Mouse (Mus musculus): Measurements from ENCODE around the gene Recql. TPM values are rescaled to one million over a fixed set of nuclear protein-coding genes. Genes with fewer than 3 reads are reported as not detected.
"Not testable (repeated sequence)": the region's sequence is repeated elsewhere in the genome, so short reads cannot be mapped to it uniquely, and the experiment has no call there.

Gene Recql
- polyA plus RNA-seq, 1 experiment from 2014 or later = 25.8 TPM

DNA sequence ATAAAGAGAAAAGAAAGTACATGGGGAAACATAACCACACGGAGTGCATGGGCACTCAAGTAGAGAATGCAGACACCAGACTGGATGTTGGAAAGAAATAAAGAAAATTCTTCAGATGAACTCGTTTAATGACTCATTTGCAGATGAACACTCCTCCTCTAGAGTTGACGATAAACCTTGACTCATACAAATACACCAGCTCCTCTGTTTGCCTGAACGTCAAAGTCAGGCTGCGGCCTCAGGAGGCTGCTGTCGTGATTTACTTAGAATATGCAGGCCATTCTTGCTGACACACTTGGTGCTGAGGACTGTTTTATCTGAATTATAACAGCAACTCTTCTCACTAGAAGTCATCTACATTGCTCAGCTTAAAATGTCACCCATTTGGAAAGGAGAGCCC, 24.9 kb downstream of the Recql start:
- no peaks in the 10 kb centered on the region for H3K9me3 ChIP-seq (replicated peaks)
- WGBS (ENCODE audit: insufficient replicate concordance) = 90% methylated on average over 6 of the region's 6 CpGs
- H3K36me3 ChIP-seq = peaks cover 86% of the 10 kb centered on the region
- no peak overlapping the region for H3K27ac ChIP-seq
- no peak overlapping the region for H3K9ac ChIP-seq
- ATAC-seq = no peak
- H3K27me3 ChIP-seq (replicated peaks) = no peaks in the 10 kb centered on the region
- no peak overlapping the region for H3K4me3 ChIP-seq
- no peaks in the 10 kb centered on the region for H3K4me1 ChIP-seq
- H3K4me2 ChIP-seq = no peak overlapping the region

DNA sequence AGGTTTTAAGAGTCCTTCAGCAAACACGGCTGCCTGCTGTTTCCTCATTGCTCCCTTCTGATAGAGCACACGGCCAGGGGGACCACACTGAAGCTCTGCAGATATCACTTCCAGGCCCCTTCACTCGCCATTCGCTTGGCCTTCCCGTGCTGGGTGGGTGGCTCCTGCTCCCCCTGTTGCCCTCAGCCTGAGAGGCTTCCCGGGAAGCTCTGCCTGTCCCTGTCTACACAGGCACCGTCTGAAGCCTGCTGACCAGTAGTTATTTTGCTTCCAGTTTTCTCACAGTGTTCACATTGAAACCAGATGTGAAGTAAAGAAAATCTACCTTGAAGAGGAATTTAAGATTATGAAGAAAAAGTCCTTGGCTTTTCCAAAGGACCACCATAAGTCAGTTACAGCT, 29.8 kb downstream of the Recql start:
- Histone ChIP-seq H3K9me3 (replicated peaks) (no peaks in the 10 kb centered on the region), H3K36me3 (peaks cover 67% of the 10 kb centered on the region), H3K4me3 (no peak overlapping the region), H3K9ac (no peak overlapping the region), H3K4me1 (0 out of 2 replicates have a peak, but pooled peaks cover 4% of the 10 kb centered on the region), H3K27ac (no peak overlapping the region), H3K27me3 (replicated peaks) (no peaks in the 10 kb centered on the region), H3K4me2 (no peak overlapping the region)
- ATAC-seq = no peak
- WGBS (ENCODE audit: insufficient replicate concordance) = 72% methylated on average over 7 of the region's 7 CpGs

DNA sequence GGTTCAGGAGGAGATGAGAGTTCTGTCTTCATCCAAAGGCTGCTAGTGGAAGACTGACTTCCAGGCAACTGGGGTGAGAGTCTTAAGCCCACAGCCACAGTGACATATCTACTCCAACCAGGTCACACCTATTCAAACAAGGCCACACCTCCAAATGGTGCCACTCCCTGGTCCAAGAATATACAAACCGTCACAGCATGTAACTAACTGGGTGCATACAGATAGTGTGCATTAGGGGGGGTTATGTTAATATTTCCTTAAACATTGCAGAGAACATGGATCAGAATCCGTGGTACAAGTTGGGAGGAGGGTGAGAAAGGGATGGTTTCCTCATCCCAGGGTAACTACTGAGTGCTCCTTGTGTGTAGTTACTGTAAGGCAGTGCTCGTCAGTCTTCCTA, 34.8 kb downstream of the Recql start:
- H3K27ac ChIP-seq; H3K9me3 ChIP-seq (replicated peaks); H3K4me2 ChIP-seq; H3K4me3 ChIP-seq; H3K9ac ChIP-seq; H3K27me3 ChIP-seq (replicated peaks): not testable (repeated sequence)
- Histone ChIP-seq H3K36me3 (peaks cover 49% of the 10 kb centered on the region), H3K4me1 (peaks cover 11% of the 10 kb centered on the region; the same call in 1 of the 2 replicates)
- 66% methylated on average over 3 of the region's 3 CpGs for WGBS (ENCODE audit: insufficient replicate concordance)
- ATAC-seq = peak; percentile 74

DNA sequence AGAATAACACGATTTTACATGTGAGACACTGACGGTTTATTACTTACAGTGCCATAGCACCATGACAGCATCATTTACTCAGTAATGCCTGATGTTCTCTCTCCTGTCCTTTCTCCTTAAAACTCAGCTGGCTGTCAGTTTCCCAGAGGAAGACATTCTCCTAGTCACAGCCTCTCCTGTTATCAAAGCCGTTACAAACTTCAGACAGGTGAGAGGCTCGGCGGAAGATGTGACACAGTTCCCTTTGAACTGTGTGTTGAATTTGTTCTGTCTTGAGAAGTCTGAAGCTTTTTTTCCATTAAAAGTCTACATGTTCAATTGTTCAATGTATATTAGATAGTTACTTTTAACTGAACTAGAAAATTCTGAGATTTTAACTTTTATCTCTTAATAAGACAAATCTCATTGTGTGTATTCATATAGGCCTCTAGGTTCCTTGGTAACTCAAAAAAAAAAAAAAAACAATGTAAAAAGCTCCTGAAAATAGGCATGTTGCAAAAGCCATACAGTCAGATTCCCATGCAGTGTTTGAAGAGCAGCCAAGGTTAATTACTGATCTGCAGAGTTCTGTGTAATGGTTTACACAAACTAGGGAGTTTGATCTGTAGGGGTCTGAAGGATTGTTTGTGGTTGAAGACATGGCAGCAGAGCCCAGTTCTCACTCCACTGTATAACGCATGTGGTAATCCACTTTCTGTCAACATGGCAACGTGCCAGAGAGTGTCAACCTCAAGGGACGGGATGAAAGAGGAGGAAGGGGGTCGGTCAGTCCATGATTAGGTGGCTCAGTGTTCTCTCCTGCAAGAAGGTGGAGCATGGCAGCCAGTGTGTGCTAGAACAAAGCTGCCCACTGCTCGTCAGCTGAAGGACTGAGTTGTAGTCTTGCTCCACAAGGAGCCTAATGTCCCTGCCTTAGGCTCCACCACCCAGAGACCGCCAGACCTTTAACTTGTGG, 39.2 kb downstream of the Recql start:
- Histone ChIP-seq H3K9me3 (replicated peaks) (no peaks in the 10 kb centered on the region), H3K27ac (no peak overlapping the region), H3K4me2 (no peak overlapping the region), H3K36me3 (peaks cover 31% of the 10 kb centered on the region), H3K4me3 (no peak overlapping the region), H3K9ac (no peak overlapping the region), H3K4me1 (peaks cover 23% of the 10 kb centered on the region), H3K27me3 (replicated peaks) (0 out of 2 replicates have a peak, but pooled peaks cover 3% of the 10 kb centered on the region)
- ATAC-seq = no peak
- WGBS (ENCODE audit: insufficient replicate concordance) = 74% methylated on average over 11 of the region's 11 CpGs

DNA sequence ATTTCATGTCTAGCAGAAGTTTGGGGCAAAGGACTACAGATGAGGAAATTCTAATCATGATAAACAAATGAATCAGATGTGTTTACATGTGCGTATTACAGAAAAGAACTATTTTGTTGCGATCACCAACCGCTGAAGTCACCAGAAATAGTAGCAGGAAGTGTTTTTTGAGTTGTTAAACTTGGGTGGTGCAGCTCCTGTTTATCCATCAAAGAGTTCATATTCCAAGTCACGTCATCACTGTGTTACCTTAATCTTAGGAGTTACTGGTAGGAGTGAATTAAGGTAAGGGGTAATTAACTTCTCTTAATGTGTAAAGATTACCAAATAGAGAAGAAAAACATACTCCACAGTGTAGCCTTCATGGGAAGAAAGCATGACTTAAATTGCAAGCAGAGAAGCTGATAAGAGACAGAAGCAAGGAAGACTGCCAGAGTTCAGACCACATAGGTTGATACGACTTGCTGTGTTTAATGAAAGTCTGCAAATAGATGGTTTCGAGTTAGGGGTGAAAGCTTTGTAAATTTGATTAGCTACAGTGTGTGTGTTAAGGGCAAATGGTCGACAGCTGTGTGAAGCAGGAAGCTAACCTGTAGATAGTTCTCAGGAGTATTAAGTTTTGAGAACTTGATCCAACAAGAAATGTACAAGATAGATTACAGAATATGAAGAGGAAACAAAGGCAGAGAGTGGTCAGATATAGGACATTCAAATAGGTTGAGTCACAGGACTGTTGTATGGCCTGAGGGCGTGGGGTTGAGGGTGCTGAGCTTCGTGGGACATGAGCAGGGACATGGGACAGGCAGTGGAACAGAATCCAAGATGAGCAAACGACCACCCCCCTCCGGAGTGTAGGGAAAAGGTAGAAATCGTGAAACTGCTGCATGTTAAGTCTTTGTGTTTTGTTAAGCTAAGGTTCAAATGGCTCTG, 40.4 kb downstream of the Recql start:
- peak overlapping the region; percentile 79 for H3K27ac ChIP-seq

DNA sequence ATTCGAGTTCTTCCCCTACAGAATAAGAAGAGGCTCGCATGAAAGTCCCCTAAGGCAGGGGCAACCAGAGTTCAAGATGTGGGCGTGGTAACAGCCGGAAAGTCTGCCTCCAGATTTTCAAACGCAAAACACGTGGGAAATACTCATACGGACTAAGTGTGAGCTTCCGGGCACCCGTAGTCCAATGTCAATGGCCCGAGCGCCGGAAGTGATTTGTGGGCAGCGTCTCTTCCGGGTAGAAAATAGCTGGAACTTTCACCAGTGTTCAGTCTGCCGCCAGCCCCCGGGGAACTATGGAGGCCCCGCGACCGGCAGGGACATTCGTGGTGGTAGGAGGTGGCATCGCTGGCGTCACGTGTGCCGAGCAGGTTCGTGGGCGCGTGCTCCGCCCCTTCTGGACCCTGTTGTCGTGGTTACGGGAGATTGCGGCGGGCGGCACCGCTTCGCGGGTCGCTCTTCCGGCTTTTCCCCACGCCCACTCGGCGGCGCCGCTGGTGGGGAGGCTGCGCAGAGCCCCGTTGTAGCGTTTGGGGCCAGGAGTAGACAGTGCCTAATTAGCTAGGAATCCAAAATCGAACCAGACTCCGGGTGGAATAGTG, 41.3 kb downstream of the Recql start, which contains the start of gene Pyroxd1:
Gene Pyroxd1, plus strand, starts transcription at position 215 of the 599 bp plus-strand sequence.
- Histone ChIP-seq H3K27me3 (replicated peaks) (0 out of 2 replicates have a peak, but pooled peaks cover 3% of the 10 kb centered on the region), H3K27ac (peak within 1 kb of the TSS; percentile 79), H3K9ac (peak within 1 kb of the TSS; percentile 72), H3K36me3 (peaks cover 11% of the 10 kb centered on the region), H3K4me1 (peaks cover 15% of the 10 kb centered on the region), H3K4me2 (peak within 1 kb of the TSS; percentile 70), H3K9me3 (replicated peaks) (no peaks in the 10 kb centered on the region), H3K4me3 (peak within 1 kb of the TSS; percentile 71)
- peak; percentile 97 for ATAC-seq
- WGBS (ENCODE audit: insufficient replicate concordance) = under 1% methylated on average over 48 of the region's 48 CpGs

More for the DNA sequence above, 40.4 kb downstream of the Recql start:
- Histone ChIP-seq H3K27me3 (replicated peaks) (0 out of 2 replicates have a peak, but pooled peaks cover 3% of the 10 kb centered on the region), H3K9ac (peak overlapping the region; percentile 72), H3K36me3 (peaks cover 18% of the 10 kb centered on the region), H3K4me3 (peak overlapping the region; percentile 71), H3K4me2 (peak overlapping the region; percentile 70), H3K4me1 (peaks cover 15% of the 10 kb centered on the region), H3K9me3 (replicated peaks) (no peaks in the 10 kb centered on the region)
- WGBS (ENCODE audit: insufficient replicate concordance) = 42% methylated on average over 12 of the region's 12 CpGs
- ATAC-seq = 0 out of 2 replicates have a peak, but pooled peaks have one; percentile 11

DNA sequence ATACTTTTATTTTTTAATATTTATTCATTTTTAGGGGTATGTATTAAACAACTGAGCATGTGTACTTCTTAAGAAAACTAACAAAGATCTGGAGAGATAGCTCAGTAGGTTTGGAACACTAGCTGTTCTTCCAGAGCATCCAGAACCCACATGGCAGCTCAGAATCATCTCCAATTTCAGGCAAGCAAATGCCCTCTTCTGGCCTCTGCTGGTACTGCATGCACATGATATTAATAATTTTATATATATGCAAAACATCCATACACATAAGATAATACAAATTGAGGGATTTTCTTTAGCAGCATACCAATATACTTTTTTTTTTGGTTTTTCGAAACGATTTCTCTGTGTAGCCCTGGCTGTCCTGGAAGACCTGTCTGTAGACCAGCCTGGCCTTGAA, 43.3 kb downstream of the Recql start:
- Histone ChIP-seq H3K4me2 (no peak overlapping the region), H3K27ac (no peak overlapping the region), H3K4me3 (no peak overlapping the region), H3K9ac (no peak overlapping the region), H3K36me3 (no peaks in the 10 kb centered on the region), H3K27me3 (replicated peaks) (0 out of 2 replicates have a peak, but pooled peaks cover 3% of the 10 kb centered on the region), H3K4me1 (peaks cover 15% of the 10 kb centered on the region), H3K9me3 (replicated peaks) (no peaks in the 10 kb centered on the region)
- no peak for ATAC-seq
- WGBS (ENCODE audit: insufficient replicate concordance) = 35% methylated on average over 2 of the region's 2 CpGs

DNA sequence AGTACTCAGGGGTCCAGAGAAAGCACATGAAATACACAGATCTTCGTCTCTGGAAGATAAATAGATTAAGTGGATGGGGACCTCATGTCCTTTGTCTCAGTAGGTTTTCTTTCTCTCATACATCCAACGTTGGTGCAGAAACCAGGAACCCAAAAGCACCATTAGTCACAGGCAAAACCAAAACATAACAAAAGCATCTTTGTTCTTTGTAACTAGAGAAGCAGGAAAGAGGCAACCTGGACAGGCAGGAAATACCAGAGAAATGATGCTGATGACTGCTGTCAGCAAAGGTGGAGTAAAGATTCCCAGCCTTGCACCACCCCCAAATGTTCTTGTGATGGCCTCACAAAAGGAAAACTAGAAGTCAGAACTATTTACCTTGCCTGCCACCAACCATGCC, 47.3 kb downstream of the Recql start:
- WGBS (ENCODE audit: insufficient replicate concordance) = 23% methylated on average over 2 of the region's 2 CpGs
- H3K27ac ChIP-seq = no peak overlapping the region
- H3K9me3 ChIP-seq (replicated peaks) = no peaks in the 10 kb centered on the region
- H3K36me3 ChIP-seq = no peaks in the 10 kb centered on the region
- no peak overlapping the region for H3K4me2 ChIP-seq
- H3K4me3 ChIP-seq = no peak overlapping the region
- H3K9ac ChIP-seq = no peak overlapping the region
- H3K4me1 ChIP-seq = no peaks in the 10 kb centered on the region
- H3K27me3 ChIP-seq (replicated peaks) = 0 out of 2 replicates have a peak, but pooled peaks cover 3% of the 10 kb centered on the region
- no peak for ATAC-seq

DNA sequence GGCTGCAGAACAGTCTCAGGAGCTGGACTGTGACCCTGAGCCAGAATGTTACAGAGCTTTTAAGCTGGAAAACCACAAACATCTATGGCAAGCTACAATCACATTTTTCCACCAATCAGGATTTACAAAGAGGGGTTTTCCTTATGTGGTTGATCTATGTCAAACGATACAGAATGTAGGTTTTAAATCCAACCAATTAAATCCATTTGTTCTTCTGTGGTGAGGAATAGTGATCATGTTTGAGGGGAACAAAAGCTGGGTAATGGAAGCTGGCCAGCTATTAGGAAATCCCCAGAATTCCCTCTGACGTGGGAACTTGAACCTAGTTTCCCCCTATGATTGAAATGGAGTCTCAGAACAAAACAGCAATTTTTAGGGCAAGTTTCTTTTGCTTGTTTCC, 47.9 kb downstream of the Recql start:
- Histone ChIP-seq H3K4me2 (no peak overlapping the region), H3K9ac (no peak overlapping the region), H3K27ac (no peak overlapping the region), H3K36me3 (no peaks in the 10 kb centered on the region), H3K27me3 (replicated peaks) (0 out of 2 replicates have a peak, but pooled peaks cover 3% of the 10 kb centered on the region), H3K4me3 (no peak overlapping the region), H3K9me3 (replicated peaks) (no peaks in the 10 kb centered on the region), H3K4me1 (no peaks in the 10 kb centered on the region)
- ATAC-seq = no peak
- WGBS (ENCODE audit: insufficient replicate concordance) = 47% methylated on average over 2 of the region's 2 CpGs

DNA sequence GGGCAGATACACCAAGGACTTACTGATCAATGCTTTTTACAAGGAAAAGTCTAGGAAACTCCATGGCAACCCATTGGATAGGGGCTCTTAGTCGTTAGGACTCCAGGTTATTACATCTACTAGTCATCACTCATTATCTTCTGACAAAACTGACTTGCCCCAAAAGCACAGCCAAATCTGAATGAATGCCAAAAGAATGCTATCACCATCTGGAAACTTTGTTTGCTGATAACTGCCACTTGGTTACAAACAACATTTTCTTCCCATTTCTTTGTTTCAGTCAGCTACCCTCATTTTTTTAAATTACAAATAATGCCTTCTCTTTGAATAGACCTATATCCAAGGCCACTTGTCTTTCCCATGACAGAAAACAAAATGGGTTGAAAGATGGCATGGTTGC, 57.7 kb downstream of the Recql start:
- Histone ChIP-seq H3K4me3 (no peak overlapping the region), H3K9ac (no peak overlapping the region), H3K9me3 (replicated peaks) (no peaks in the 10 kb centered on the region), H3K4me1 (no peaks in the 10 kb centered on the region), H3K27me3 (replicated peaks) (no peaks in the 10 kb centered on the region), H3K36me3 (no peaks in the 10 kb centered on the region), H3K4me2 (no peak overlapping the region), H3K27ac (no peak overlapping the region)
- WGBS (ENCODE audit: insufficient replicate concordance) = 16% methylated on average over 1 of the region's 1 CpGs
- no peak for ATAC-seq

DNA sequence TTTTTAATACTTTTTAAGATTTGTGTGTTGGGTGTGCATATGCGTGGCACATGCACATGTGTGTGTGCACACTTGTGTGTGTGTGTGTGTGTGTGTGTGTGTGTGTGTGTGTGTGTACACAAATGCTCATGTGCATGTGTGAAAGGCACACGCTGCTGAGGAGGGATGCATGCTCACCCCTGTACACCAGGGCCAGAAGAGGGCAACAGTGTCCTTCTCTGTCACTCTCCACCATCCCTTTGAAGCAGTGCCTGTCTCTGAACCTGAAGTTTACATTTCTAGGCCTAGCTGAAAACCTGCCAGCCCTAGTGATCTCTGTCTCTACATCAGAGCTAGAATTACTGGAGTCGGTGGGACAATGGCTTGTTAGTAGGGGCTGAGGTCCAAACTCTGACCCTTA, 60.3 kb downstream of the Recql start:
- no peaks in the 10 kb centered on the region for H3K36me3 ChIP-seq
- H3K4me2 ChIP-seq = no peak overlapping the region
- H3K27ac ChIP-seq = no peak overlapping the region
- no peak overlapping the region for H3K9ac ChIP-seq
- ATAC-seq = no peak
- H3K4me3 ChIP-seq = no peak overlapping the region
- no peaks in the 10 kb centered on the region for H3K4me1 ChIP-seq
- no peaks in the 10 kb centered on the region for H3K9me3 ChIP-seq (replicated peaks)
- WGBS (ENCODE audit: insufficient replicate concordance) = 49% methylated on average over 3 of the region's 3 CpGs
- no peaks in the 10 kb centered on the region for H3K27me3 ChIP-seq (replicated peaks)

Measured in liver, embryonic 12.5 days (tissue).